Mouse (Mus musculus) layer of hippocampus, adult 18-20 months (tissue): ENCODE results near the gene Acad10. TPM values are rescaled to one million over a fixed set of nuclear protein-coding genes. Genes with fewer than 3 reads are reported as not detected.

Experiments used
- total RNA-seq, 2 experiments: library from RNA; stranded (reverse); gene quantifications; 2 replicates each; pipeline ENCODE4 v1.2.3; 2021

Acad10 gene
- total RNA-seq, 2 experiments from 2014 or later: 3.7 to 5.8 TPM

Other genes with a start within 250 kb of the Acad10 start
- gene Tmem116, start 208.6 kb downstream of the Acad10 start, total RNA-seq: 1 to 10 TPM; 8.4 to 8.9 TPM
- 100 to 1,000 TPM; 140 to 150 TPM for gene Erp29, start 208.0 kb downstream of the Acad10 start, total RNA-seq
- gene Adam1b, start 157.1 kb downstream of the Acad10 start, total RNA-seq: under 1 TPM in 1 of 2 experiments, not detected in 1; 0.10 TPM
- 10 to 100 TPM; 17.0 to 19.6 TPM for gene Adam1a, start 115.0 kb downstream of the Acad10 start, total RNA-seq
- not detected for gene Gm42878, start 115.0 kb downstream of the Acad10 start, total RNA-seq
- 10 to 100 TPM; 59.6 to 63.1 TPM for gene Mapkapk5, start 114.6 kb downstream of the Acad10 start, total RNA-seq
- 100 to 1,000 TPM; 136 to 161 TPM for gene Aldh2, start 66.7 kb downstream of the Acad10 start, total RNA-seq
- gene Acad12, start 41.6 kb downstream of the Acad10 start, total RNA-seq: 1 to 10 TPM; 6.1 to 6.8 TPM
- gene Brap, start within 50 bp of the Acad10 start, total RNA-seq: 10 to 100 TPM; 67.4 to 67.7 TPM
- 100 to 1,000 TPM; 212 to 241 TPM for gene Atxn2, start 50.8 kb upstream of the Acad10 start, total RNA-seq
- gene Sh2b3, start 177.1 kb upstream of the Acad10 start, total RNA-seq: 10 to 100 TPM; 21.3 to 23.4 TPM
- gene Pheta1, start 188.5 kb upstream of the Acad10 start, total RNA-seq: 10 to 100 TPM in 1 of 2 experiments, 1 to 10 TPM in 1; 7.5 to 11.7 TPM